In genomic region chr7:119519654-119520053, GRCm38 (mm10) we compare ENCODE assay signal across 8 mouse cellular contexts. TPM values are rescaled to one million over a fixed set of nuclear protein-coding genes. Genes with fewer than 3 reads are reported as not detected.
A peak's percentile ranks its signal among the peaks of the same experiment; 100 is the strongest.
DNase-seq lines count a peak whose midpoint lies in the region; ATAC-seq and TF ChIP-seq lines count a peak whose summit lies in the region.

No protein-coding gene starts in this region.

- no peak overlapping the region for H3K9ac ChIP-seq in midbrain, embryonic 11.5 days (ENCODE audit: low read length)
- no peak overlapping the region for H3K9ac ChIP-seq in midbrain, embryonic 16.5 days (ENCODE audit: low read depth, low read length)
- no peak overlapping the region for H3K9ac ChIP-seq in kidney, postnatal 0 days (ENCODE audit: low read depth, low read length)
- no peak overlapping the region for H3K9ac ChIP-seq in limb, embryonic 13.5 days

- WGBS in midbrain, embryonic 11.5 days, result 49% methylated on average over 5 of the region's 5 CpGs
- WGBS in midbrain, embryonic 16.5 days, result 46% methylated on average over 5 of the region's 5 CpGs
- 47% methylated on average over 5 of the region's 5 CpGs for WGBS in kidney, postnatal 0 days
- 53% methylated on average over 5 of the region's 5 CpGs for WGBS in limb, embryonic 13.5 days

- no peak overlapping the region for H3K4me3 ChIP-seq in midbrain, embryonic 11.5 days (ENCODE audit: low read depth, low read length)
- no peak overlapping the region for H3K4me3 ChIP-seq in midbrain, embryonic 16.5 days (ENCODE audit: low read depth, low read length)
- no peak overlapping the region for H3K4me3 ChIP-seq in kidney, postnatal 0 days (replicated peaks; ENCODE audit: low read depth, low read length)
- H3K4me3 ChIP-seq in limb, embryonic 13.5 days, result no peak overlapping the region

- H3K36me3 ChIP-seq in midbrain, embryonic 11.5 days (ENCODE audit: control insufficient read depth, insufficient read depth, low read length), result no peaks in the 10 kb centered on the region
- H3K36me3 ChIP-seq in midbrain, embryonic 16.5 days (ENCODE audit: control insufficient read depth, insufficient read depth, low read length), result no peaks in the 10 kb centered on the region
- no peaks in the 10 kb centered on the region for H3K36me3 ChIP-seq in kidney, postnatal 0 days (ENCODE audit: insufficient read depth, low read length)
- H3K36me3 ChIP-seq in limb, embryonic 13.5 days, result no peaks in the 10 kb centered on the region

- no peak overlapping the region for H3K4me2 ChIP-seq in midbrain, embryonic 11.5 days
- no peak overlapping the region for H3K4me2 ChIP-seq in midbrain, embryonic 16.5 days (ENCODE audit: low read length)
- no peak overlapping the region for H3K4me2 ChIP-seq in kidney, postnatal 0 days (ENCODE audit: low read length)
- no peak overlapping the region for H3K4me2 ChIP-seq in limb, embryonic 13.5 days (replicated peaks)

- peak; percentile 46; the same call in 1 of the 2 replicates for ATAC-seq in midbrain, embryonic 11.5 days (ENCODE audit: low FRiP score)
- ATAC-seq in midbrain, embryonic 16.5 days, result no peak
- peak; percentile 87 for ATAC-seq in frontal cortex, adult (ENCODE audit: low TSS enrichment)
- peak; percentile 38; the same call in 1 of the 2 replicates for ATAC-seq in kidney, postnatal 0 days (replicated peaks; ENCODE audit: low FRiP score, low read depth)
- ATAC-seq in limb, embryonic 13.5 days (ENCODE audit: low FRiP score, low read depth), result peak; percentile 19; the same call in 1 of the 2 replicates

- H3K27ac ChIP-seq in midbrain, embryonic 11.5 days (ENCODE audit: low read depth, low read length), result no peak overlapping the region
- no peak overlapping the region for H3K27ac ChIP-seq in midbrain, embryonic 16.5 days (ENCODE audit: low read length)
- no peak overlapping the region for H3K27ac ChIP-seq in kidney, postnatal 0 days
- H3K27ac ChIP-seq in limb, embryonic 13.5 days, result no peak overlapping the region

- peak; percentile 95 for DNase-seq in midbrain, embryonic 11.5 days (ENCODE audit: low spot score, missing footprints)
- peak; percentile 22 for DNase-seq in c-Kit-negative CD71-positive TER-119-positive erythroid progenitor cells, embryonic 14.5 days (ENCODE audit: low read depth, low spot score)
- DNase-seq in kidney, postnatal 0 days (ENCODE audit: low spot score), result peak; percentile 65
- peak; percentile 74 for DNase-seq in ovary, postnatal 36 days (ENCODE audit: low spot score)
- DNase-seq in urinary bladder, adult 2 months (ENCODE audit: low spot score), result peak; percentile 42

- H3K9me3 ChIP-seq in midbrain, embryonic 11.5 days (ENCODE audit: control insufficient read depth, low read length), result no peaks in the 10 kb centered on the region
- no peaks in the 10 kb centered on the region for H3K9me3 ChIP-seq in midbrain, embryonic 16.5 days (replicated peaks; ENCODE audit: control insufficient read depth, low read length, poor library complexity, severe bottlenecking)
- no peaks in the 10 kb centered on the region for H3K9me3 ChIP-seq in kidney, postnatal 0 days (replicated peaks; ENCODE audit: low read length)
- no peaks in the 10 kb centered on the region for H3K9me3 ChIP-seq in limb, embryonic 13.5 days

- peak; percentile 91 for TF ChIP-seq CTCF in kidney, postnatal 0 days (IDR thresholded peaks at IDR 0.05; ENCODE audit: low read depth)

- no peaks in the 10 kb centered on the region for H3K4me1 ChIP-seq in midbrain, embryonic 11.5 days (ENCODE audit: control insufficient read depth, insufficient read depth, low read length)
- H3K4me1 ChIP-seq in midbrain, embryonic 16.5 days (ENCODE audit: control insufficient read depth, insufficient read depth, low read length), result no peaks in the 10 kb centered on the region
- H3K4me1 ChIP-seq in kidney, postnatal 0 days (replicated peaks; ENCODE audit: insufficient read depth, low read length), result no peaks in the 10 kb centered on the region
- no peaks in the 10 kb centered on the region for H3K4me1 ChIP-seq in limb, embryonic 13.5 days

- no peaks in the 10 kb centered on the region for H3K27me3 ChIP-seq in midbrain, embryonic 11.5 days (ENCODE audit: control insufficient read depth, insufficient read depth, low read length)
- no peaks in the 10 kb centered on the region for H3K27me3 ChIP-seq in midbrain, embryonic 16.5 days (ENCODE audit: control insufficient read depth, insufficient read depth, low read depth, low read length)
- no peaks in the 10 kb centered on the region for H3K27me3 ChIP-seq in kidney, postnatal 0 days (ENCODE audit: insufficient read depth, low read length)
- no peaks in the 10 kb centered on the region for H3K27me3 ChIP-seq in limb, embryonic 13.5 days

RNA-seq across cellular contexts. Expression of gene Acsm5, which starts 0.4 kb away (rescaled TPM):
- not detected in 2 replicates for polyA plus RNA-seq in midbrain, embryonic 11.5 days (2014; fragmentation: Nextera tagmentation; extraction: Ambion mirVana)
- 0.18 TPM in 1 of 2 replicates, not detected in the other for polyA plus RNA-seq in midbrain, embryonic 16.5 days (2015; fragmentation: Nextera tagmentation; extraction: Ambion mirVana)
- polyA plus RNA-seq in kidney, postnatal 0 days (2015; fragmentation: Nextera tagmentation; extraction: Ambion mirVana), result 5.0 and 6.6 TPM in 2 replicates
- not detected in 2 replicates for polyA plus RNA-seq in limb, embryonic 13.5 days (2015; fragmentation: Nextera tagmentation; extraction: Ambion mirVana)
- 0.22 and 0.23 TPM in 2 replicates for polyA plus RNA-seq in urinary bladder, adult 2 months (2012; rRNA removed)

RNA-seq across cellular contexts. Expression of gene Pdilt, which starts 3.6 kb away (rescaled TPM):
- not detected in 2 replicates for polyA plus RNA-seq in midbrain, embryonic 11.5 days (2014; fragmentation: Nextera tagmentation; extraction: Ambion mirVana)
- polyA plus RNA-seq in midbrain, embryonic 16.5 days (2015; fragmentation: Nextera tagmentation; extraction: Ambion mirVana), result 0.08 and 0.10 TPM in 2 replicates
- 0.62 and 1.1 TPM in 2 replicates for polyA plus RNA-seq in kidney, postnatal 0 days (2015; fragmentation: Nextera tagmentation; extraction: Ambion mirVana)
- not detected in 2 replicates for polyA plus RNA-seq in limb, embryonic 13.5 days (2015; fragmentation: Nextera tagmentation; extraction: Ambion mirVana)
- not detected in 2 replicates for polyA plus RNA-seq in urinary bladder, adult 2 months (2012; rRNA removed)

RNA-seq across cellular contexts. Expression of gene Acsm2, which starts 34.5 kb away (rescaled TPM):
- not detected in 2 replicates for polyA plus RNA-seq in midbrain, embryonic 11.5 days (2014; fragmentation: Nextera tagmentation; extraction: Ambion mirVana)
- not detected in 2 replicates for polyA plus RNA-seq in midbrain, embryonic 16.5 days (2015; fragmentation: Nextera tagmentation; extraction: Ambion mirVana)
- 114 and 134 TPM in 2 replicates for polyA plus RNA-seq in kidney, postnatal 0 days (2015; fragmentation: Nextera tagmentation; extraction: Ambion mirVana)
- polyA plus RNA-seq in limb, embryonic 13.5 days (2015; fragmentation: Nextera tagmentation; extraction: Ambion mirVana), result not detected in 2 replicates
- not detected in 2 replicates for polyA plus RNA-seq in urinary bladder, adult 2 months (2012; rRNA removed)

RNA-seq across cellular contexts. Expression of gene Umod, which starts 40.6 kb away (rescaled TPM):
- polyA plus RNA-seq in midbrain, embryonic 11.5 days (2014; fragmentation: Nextera tagmentation; extraction: Ambion mirVana), result not detected in 2 replicates
- polyA plus RNA-seq in midbrain, embryonic 16.5 days (2015; fragmentation: Nextera tagmentation; extraction: Ambion mirVana), result not detected in 2 replicates
- polyA plus RNA-seq in kidney, postnatal 0 days (2015; fragmentation: Nextera tagmentation; extraction: Ambion mirVana), result 131 and 133 TPM in 2 replicates
- not detected in 2 replicates for polyA plus RNA-seq in limb, embryonic 13.5 days (2015; fragmentation: Nextera tagmentation; extraction: Ambion mirVana)
- not detected in 2 replicates for polyA plus RNA-seq in urinary bladder, adult 2 months (2012; rRNA removed)

Comparison
In these comparisons a context has a peak if more than half of its experiments do, and no peak if none do; other contexts are left out.
1. DNase-seq: peak in every context shown above with its lines; median percentile 95 in midbrain, embryonic 11.5 days; 74 in ovary, postnatal 36 days; 65 in kidney, postnatal 0 days; 42 in urinary bladder, adult 2 months; 22 in c-Kit-negative CD71-positive TER-119-positive erythroid progenitor cells, embryonic 14.5 days.
2. RNA of gene Acsm2, which starts 34.5 kb away (polyA plus RNA-seq): 114 to 134 TPM in kidney, postnatal 0 days; not detected in midbrain, embryonic 11.5 days, not detected in midbrain, embryonic 16.5 days, not detected in limb, embryonic 13.5 days and not detected in urinary bladder, adult 2 months; every median in the first group is over 100 times any median in the second.